Mouse (Mus musculus) liver, adult 2 months (tissue): Measurements from ENCODE around the gene Hdac4.

Experiments
- CTCF ChIP-seq: fragments of 200-500 bp; IDR thresholded peaks from 2 replicates; pipeline ENCODE4 v1.5.1; 2011; ENCODE audit warnings: low read depth, low read length, control low read depth
- POLR2A ChIP-seq: fragments of 200-500 bp; IDR thresholded peaks from 2 replicates; pipeline ENCODE4 v1.6.1; 2011; ENCODE audit warnings: low read length, control low read depth; ENCODE audit not compliant: insufficient read depth; ENCODE audit errors: extremely low read depth

- TF ChIP-seq POLR2A, result no peak
- no peak for TF ChIP-seq CTCF
Measured at GRCm38 (mm10) chr1:92108556-92108955, 86.9 kb downstream of the Hdac4 start.
